Mouse (Mus musculus) hindbrain, postnatal 0 days (tissue): ENCODE measurements around the gene Abca4. TPM values are rescaled to one million over a fixed set of nuclear protein-coding genes. Genes with fewer than 3 reads are reported as not detected.
A peak's percentile ranks its signal among the peaks of the same experiment; 100 is the strongest.

ENCODE experiments used
- ATAC-seq: fragments of 200-750 bp; cut with Nextera tagmentation; 2 replicates; pipeline ENCODE4 v1.8.0; 2017; ENCODE audit warnings: mild to moderate bottlenecking, moderate TSS enrichment, moderate library complexity
- DNase-seq: peaks from one replicate; pipeline ENCODE4 v3.0.0-alpha.2; 2015; ENCODE audit warnings: low spot score
- H3K27ac ChIP-seq: fragments of 300-500 bp; sonication (generic); 2 replicates; pipeline ENCODE4 v1.5.1; 2014; ENCODE audit warnings: mild to moderate bottlenecking
- H3K27me3 ChIP-seq: fragments of 300-500 bp; sonication (generic); 2 replicates; pipeline ENCODE4 v1.6.1; 2014; ENCODE audit warnings: low read length, mixed read lengths; ENCODE audit not compliant: insufficient read depth
- H3K36me3 ChIP-seq: fragments of 300-500 bp; sonication (generic); 2 replicates; pipeline ENCODE4 v1.6.1; 2014; ENCODE audit warnings: low read length, mixed read lengths; ENCODE audit not compliant: insufficient read depth
- H3K4me1 ChIP-seq: fragments of 300-500 bp; sonication (generic); 2 replicates; pipeline ENCODE4 v1.6.1; 2014; ENCODE audit warnings: antibody characterized with exemption, low read length, mixed read lengths; ENCODE audit not compliant: insufficient read depth
- H3K4me2 ChIP-seq: fragments of 300-500 bp; sonication (generic); 2 replicates; pipeline ENCODE4 v1.6.1; 2014; ENCODE audit warnings: low read depth, mild to moderate bottlenecking, low read length, moderate library complexity, mixed read lengths
- H3K4me3 ChIP-seq: fragments of 300-500 bp; sonication (generic); 2 replicates; pipeline ENCODE4 v1.5.1; 2014; ENCODE audit warnings: low read length
- H3K9ac ChIP-seq: fragments of 300-500 bp; sonication (generic); replicated peaks from 2 replicates; pipeline ENCODE4 v1.6.1; 2014; ENCODE audit warnings: mild to moderate bottlenecking, low read length, moderate library complexity, mixed read lengths
- H3K9me3 ChIP-seq: fragments of 300-500 bp; sonication (generic); 2 replicates; pipeline ENCODE4 v1.6.1; 2016; ENCODE audit warnings: low read length, mixed read lengths
- CTCF ChIP-seq: IDR thresholded peaks from 2 replicates; pipeline ENCODE4 v1.5.1; 2016; ENCODE audit warnings: antibody characterized with exemption, control low read depth, low read depth
- WGBS: fragments of 180-500 bp; shearing (Covaris S2); extraction: QIAGEN DNeasy Blood & Tissue Kit; methylation state at CpG from one replicate; pipeline ENCODE4 v1.1.7; 2014; 5-methylcytosine and 5-hydroxymethylcytosine counted together
- polyA plus RNA-seq: library from polyadenylated mRNA; unstranded; fragments of >200 nt; fragmentation: Nextera tagmentation; extraction: Ambion mirVana; gene quantifications from 2 replicates; pipeline ENCODE4 v1.2.1, GENCODE M21; 2015
- total RNA-seq: library from RNA; depleted of rRNA; stranded (reverse); fragments of >200 nt; gene quantifications from 2 replicates; pipeline ENCODE4 v1.2.3, GENCODE M21; 2014

The Abca4 gene
- total and polyA plus RNA-seq, 2 experiments from 2014 or later = 4.8 to 11.7 TPM

DNA sequence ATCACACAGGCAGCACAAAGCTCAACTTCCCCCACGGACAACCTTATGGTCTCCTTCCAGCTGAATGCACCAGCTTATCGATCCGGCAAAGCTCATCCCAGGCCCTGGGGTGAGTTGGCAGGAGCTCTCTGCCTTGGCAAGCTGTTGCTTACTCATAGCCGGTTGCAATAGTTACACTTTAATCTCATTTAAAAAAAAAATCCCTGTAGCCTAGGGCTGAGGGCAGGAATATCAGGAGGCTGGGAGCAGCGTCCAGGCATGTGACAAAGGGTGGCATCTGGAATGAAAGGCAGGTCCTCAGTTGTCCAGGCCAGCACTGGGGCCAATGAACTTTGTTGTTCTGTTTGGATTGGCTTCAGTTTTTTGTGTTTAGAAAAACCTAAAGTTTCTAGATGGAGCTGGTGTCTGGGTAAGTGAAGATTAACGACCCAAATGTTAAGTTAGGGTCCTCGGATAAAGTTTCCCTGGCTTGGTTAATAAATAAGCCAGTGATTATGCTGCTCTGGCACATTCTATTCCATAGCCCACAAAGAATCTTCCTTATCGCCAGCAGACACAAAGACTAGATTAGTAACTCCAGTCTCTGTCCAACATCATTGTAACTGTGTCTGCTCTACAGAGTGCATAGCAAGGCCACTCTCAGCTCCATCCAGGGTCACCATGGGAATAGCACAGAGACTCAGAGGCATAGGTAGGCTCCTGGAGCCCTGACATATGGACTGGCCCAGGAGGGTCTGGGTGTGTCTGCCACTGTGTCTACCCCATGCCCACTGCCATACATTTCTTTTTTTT, 162.2 kb downstream of the Abca4 start:
- Histone ChIP-seq H3K9ac (no peak overlapping the region), H3K27me3 (no peaks in the 10 kb centered on the region), H3K27ac (peak overlapping the region; percentile 56; the same call in 1 of the 2 replicates), H3K4me1 (0 out of 2 replicates have a peak, but pooled peaks cover 8% of the 10 kb centered on the region), H3K4me3 (no peak overlapping the region), H3K4me2 (no peak overlapping the region), H3K36me3 (no peaks in the 10 kb centered on the region), H3K9me3 (no peaks in the 10 kb centered on the region)
- DNase-seq = peak; percentile 82
- 39% methylated on average over 8 of the region's 8 CpGs for WGBS
- TF ChIP-seq CTCF = no peak
- ATAC-seq = peak; percentile 83

DNA sequence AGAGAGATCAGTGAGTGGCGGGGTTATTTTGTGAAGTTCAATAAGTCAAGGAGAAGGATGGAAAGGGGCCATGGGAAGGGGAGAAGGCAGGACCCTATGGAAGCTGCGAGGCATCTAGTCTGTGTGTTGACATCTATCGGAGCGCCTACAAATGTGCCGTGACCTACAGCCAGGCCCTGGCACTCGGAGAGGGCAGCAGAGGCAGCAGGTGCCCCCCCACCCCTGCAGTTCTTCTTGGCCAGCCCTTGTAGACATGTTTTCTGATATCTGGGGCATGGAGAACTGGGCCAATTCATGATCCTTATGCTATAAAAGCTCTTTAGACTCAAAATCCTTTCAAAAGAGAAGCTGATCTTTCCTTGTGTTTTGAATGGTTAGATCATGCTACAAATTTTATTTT, 163.5 kb downstream of the Abca4 start:
- 53% methylated on average over 6 of the region's 6 CpGs for WGBS
- Histone ChIP-seq H3K27me3 (no peaks in the 10 kb centered on the region), H3K9ac (no peak overlapping the region), H3K9me3 (no peaks in the 10 kb centered on the region), H3K27ac (no peak overlapping the region), H3K4me3 (no peak overlapping the region), H3K4me2 (no peak overlapping the region), H3K36me3 (no peaks in the 10 kb centered on the region), H3K4me1 (0 out of 2 replicates have a peak, but pooled peaks cover 8% of the 10 kb centered on the region)
- TF ChIP-seq CTCF = no peak
- DNase-seq (no peak), ATAC-seq (no peak)

DNA sequence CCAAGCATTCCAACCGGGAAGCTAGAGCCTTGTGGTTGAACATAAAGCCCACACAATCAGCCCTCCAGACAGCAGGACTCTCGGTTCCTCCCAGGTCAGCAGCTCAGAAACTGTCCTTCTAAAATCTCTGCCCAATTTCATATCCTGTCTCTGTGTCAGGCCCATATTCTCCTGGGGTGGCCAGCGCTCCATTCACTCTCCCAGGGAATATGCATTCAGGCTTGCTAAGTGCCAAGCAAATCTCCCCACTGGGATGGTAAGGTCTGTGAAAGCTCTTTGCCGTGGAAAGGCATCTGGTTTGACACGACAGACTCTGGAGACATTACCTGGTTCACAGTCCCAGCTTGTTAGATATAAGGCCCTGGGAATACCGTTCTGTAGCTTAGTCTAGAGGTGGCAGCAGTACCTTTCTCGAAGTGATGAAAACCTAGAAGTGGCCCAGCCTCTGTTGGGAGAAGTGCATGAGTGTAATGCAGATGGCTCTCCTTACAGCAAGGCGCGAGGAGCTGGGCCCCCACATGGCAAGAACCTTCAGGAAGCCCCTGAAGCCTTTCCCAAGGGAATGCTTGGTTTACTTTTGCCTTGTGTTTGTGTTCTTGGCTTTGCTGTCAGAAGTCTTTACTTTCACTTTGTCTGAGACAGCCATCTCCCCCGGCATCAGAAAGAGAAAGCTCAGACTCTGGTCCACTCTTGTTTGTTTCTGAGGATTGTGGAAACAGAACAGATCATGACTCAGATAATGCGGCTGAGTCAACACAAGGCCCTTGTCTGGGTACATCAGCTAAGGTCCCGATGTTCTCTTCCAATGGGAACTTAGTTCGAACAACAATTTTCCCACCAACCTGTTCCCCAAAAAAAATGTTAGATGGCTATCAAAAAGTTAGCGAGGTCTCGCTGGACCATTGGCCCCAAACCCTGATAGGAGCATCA, 164.3 kb downstream of the Abca4 start:
- no peaks in the 10 kb centered on the region for H3K9me3 ChIP-seq
- H3K27ac ChIP-seq = no peak overlapping the region
- no peak for ATAC-seq
- TF ChIP-seq CTCF = no peak
- H3K4me2 ChIP-seq = no peak overlapping the region
- no peaks in the 10 kb centered on the region for H3K36me3 ChIP-seq
- no peak overlapping the region for H3K4me3 ChIP-seq
- H3K9ac ChIP-seq = no peak overlapping the region
- H3K27me3 ChIP-seq = no peaks in the 10 kb centered on the region
- 0 out of 2 replicates have a peak, but pooled peaks cover 8% of the 10 kb centered on the region for H3K4me1 ChIP-seq
- 78% methylated on average over 15 of the region's 15 CpGs for WGBS
- DNase-seq = no peak

DNA sequence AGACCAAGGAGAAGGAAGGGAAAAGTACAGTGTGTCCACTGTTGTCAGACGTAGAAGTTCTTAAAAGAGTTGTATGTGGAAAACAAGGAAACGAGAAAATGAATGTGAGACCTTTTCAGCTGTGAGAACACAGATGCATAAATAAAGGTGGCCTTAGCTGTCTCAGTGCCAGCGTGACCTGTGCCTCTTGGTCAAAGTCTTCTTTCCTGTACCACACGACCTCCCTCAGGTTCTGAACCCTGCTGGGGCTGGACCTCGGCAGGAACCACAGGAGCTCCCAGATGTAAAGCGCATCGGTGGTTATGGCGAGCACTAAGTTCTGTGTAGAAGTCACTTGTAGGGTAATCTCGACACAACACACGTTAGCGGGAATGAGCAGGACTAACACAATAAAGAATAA, 165.3 kb downstream of the Abca4 start:
- DNase-seq = no peak
- H3K27me3 ChIP-seq = no peaks in the 10 kb centered on the region
- ATAC-seq = no peak

DNA sequence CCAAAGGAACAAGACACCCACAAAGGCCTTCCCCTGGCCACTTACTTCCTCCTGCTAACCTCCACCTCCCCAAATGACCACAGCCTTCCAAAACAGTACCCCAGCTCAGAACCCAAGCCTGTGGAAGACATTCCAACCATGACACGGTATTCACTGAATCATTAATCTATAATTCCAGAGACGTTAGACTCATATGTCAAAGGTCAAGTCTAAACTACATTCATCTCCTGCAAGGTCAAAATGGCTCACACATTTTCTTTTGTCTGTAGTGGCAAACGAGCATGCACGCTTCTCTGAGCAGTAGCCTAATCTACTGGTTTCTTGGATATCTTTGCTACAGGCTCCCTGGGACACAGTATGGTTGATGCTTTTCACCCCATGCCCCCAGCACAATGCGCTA, 166.2 kb downstream of the Abca4 start:
- no peak overlapping the region for H3K9ac ChIP-seq
- H3K27ac ChIP-seq = no peak overlapping the region
- no peaks in the 10 kb centered on the region for H3K9me3 ChIP-seq
- H3K4me1 ChIP-seq = 0 out of 2 replicates have a peak, but pooled peaks cover 8% of the 10 kb centered on the region
- no peak overlapping the region for H3K4me3 ChIP-seq
- no peak for DNase-seq
- no peaks in the 10 kb centered on the region for H3K36me3 ChIP-seq
- H3K27me3 ChIP-seq = no peaks in the 10 kb centered on the region
- no peak for ATAC-seq
- 36% methylated on average over 5 of the region's 5 CpGs for WGBS
- no peak for TF ChIP-seq CTCF
- no peak overlapping the region for H3K4me2 ChIP-seq

More for the DNA sequence above, 165.3 kb downstream of the Abca4 start:
- H3K9ac ChIP-seq = no peak overlapping the region
- no peak overlapping the region for H3K4me3 ChIP-seq
- no peaks in the 10 kb centered on the region for H3K36me3 ChIP-seq
- no peaks in the 10 kb centered on the region for H3K9me3 ChIP-seq
- WGBS = 93% methylated on average over 11 of the region's 11 CpGs
- 0 out of 2 replicates have a peak, but pooled peaks cover 8% of the 10 kb centered on the region for H3K4me1 ChIP-seq
- H3K4me2 ChIP-seq = no peak overlapping the region
- no peak for TF ChIP-seq CTCF
- no peak overlapping the region for H3K27ac ChIP-seq

DNA sequence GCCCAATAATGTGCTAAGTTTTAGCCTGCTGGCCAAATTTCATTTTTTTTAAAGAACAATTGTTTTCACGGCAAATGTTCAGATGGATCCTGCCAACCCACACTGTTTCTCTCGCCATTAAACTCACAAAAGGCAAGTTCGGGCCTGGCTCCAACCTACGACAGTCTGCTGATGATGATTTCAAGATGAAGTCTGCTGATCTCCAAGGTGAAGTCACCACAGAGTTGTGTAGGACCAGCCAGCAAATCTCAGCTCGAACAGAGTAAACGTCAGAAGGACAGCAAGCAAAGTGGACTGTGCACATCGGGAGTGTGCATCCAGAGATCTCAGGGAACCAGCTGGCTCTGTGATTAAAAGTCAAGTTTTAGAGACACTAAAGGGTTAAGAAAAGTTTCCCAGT, 166.6 kb downstream of the Abca4 start:
- Histone ChIP-seq H3K27me3 (no peaks in the 10 kb centered on the region), H3K4me1 (0 out of 2 replicates have a peak, but pooled peaks cover 8% of the 10 kb centered on the region), H3K4me3 (no peak overlapping the region), H3K9ac (no peak overlapping the region), H3K36me3 (no peaks in the 10 kb centered on the region), H3K27ac (no peak overlapping the region), H3K9me3 (no peaks in the 10 kb centered on the region), H3K4me2 (no peak overlapping the region)
- DNase-seq (no peak), ATAC-seq (no peak)
- 62% methylated on average over 7 of the region's 7 CpGs for WGBS
- no peak for TF ChIP-seq CTCF
